Mouse (Mus musculus): ENCODE measurements around the gene Chd3. TPM values are rescaled to one million over a fixed set of nuclear protein-coding genes. Genes with fewer than 3 reads are reported as not detected.

Chd3 gene
- polyA plus RNA-seq, 1 experiment from 2014 or later, result 59.7 TPM

DNA sequence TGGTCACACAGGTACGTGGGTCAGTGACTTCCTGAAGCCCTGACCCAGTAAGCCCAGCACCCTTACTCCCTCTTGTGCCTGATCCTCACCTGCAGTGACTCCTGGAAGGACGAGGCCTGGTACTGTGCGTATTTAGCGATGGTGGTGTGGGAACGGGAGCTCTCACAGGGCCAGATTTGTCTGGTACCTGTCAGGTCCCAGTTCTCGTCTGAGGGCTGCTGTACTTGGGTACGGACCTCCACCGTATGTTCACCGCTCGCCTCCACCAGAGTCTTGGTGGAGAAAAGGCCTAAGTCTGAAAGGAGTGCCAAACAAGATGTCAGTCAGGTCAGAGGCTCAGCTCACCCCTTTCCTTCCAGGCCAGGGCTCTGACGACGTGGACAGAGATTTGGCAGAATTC is 32.8 kb upstream of the Chd3 start:
- no peaks in the 10 kb centered on the region; the same call in 1 of the 2 replicates for H3K27me3 ChIP-seq (ENCODE audit: control insufficient read depth, insufficient read depth, low read length)
- 81% methylated on average over 12 of the region's 12 CpGs for WGBS
- H3K4me3 ChIP-seq (ENCODE audit: low read length), result no peak overlapping the region
- no peak overlapping the region for H3K4me2 ChIP-seq (replicated peaks; ENCODE audit: low read depth, low read length)
- H3K27ac ChIP-seq (ENCODE audit: low read depth, low read length), result no peak overlapping the region
- H3K9me3 ChIP-seq (ENCODE audit: control insufficient read depth, low read length), result no peaks in the 10 kb centered on the region
- peaks cover 74% of the 10 kb centered on the region for H3K36me3 ChIP-seq (ENCODE audit: control insufficient read depth, insufficient read depth, low read length)
- H3K4me1 ChIP-seq (ENCODE audit: control insufficient read depth, insufficient read depth, low read length), result peaks cover 24% of the 10 kb centered on the region; the same call in 1 of the 2 replicates
- ATAC-seq (ENCODE audit: low FRiP score, low TSS enrichment), result no peak
- H3K9ac ChIP-seq (ENCODE audit: low read depth, low read length), result no peak overlapping the region

DNA sequence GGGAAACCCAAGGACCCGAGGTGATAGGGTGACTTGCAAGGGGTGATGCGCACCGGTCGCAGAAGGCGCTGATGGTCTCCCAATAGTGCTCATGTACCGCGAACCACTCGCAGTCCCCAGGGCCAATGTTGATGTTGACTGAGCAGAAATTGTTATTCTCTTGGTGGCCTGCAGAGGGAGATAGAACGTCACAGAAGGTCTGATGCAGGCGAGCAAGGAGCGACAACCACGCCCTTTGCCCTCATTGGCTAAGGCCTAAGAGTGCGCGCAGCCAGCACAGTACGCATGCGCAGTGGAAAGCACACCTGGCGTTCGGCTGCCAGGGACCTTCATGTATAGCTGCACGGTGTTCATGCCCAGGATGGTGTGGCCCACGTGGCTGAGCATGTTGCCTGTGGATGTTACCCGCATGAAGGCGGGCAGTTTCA is 32.0 kb upstream of the Chd3 start:
- Histone ChIP-seq H3K9me3 (ENCODE audit: control insufficient read depth, low read length) (no peaks in the 10 kb centered on the region), H3K36me3 (ENCODE audit: control insufficient read depth, insufficient read depth, low read length) (peaks cover 66% of the 10 kb centered on the region), H3K27me3 (ENCODE audit: control insufficient read depth, insufficient read depth, low read length) (no peaks in the 10 kb centered on the region; the same call in 1 of the 2 replicates), H3K4me1 (ENCODE audit: control insufficient read depth, insufficient read depth, low read length) (peaks cover 31% of the 10 kb centered on the region; the same call in 1 of the 2 replicates), H3K4me3 (ENCODE audit: low read length) (no peak overlapping the region), H3K27ac (ENCODE audit: low read depth, low read length) (no peak overlapping the region), H3K4me2 (replicated peaks; ENCODE audit: low read depth, low read length) (no peak overlapping the region), H3K9ac (ENCODE audit: low read depth, low read length) (no peak overlapping the region)
- peak; percentile 74 for ATAC-seq (ENCODE audit: low FRiP score, low TSS enrichment)
- 21% methylated on average over 22 of the region's 22 CpGs for WGBS

GRCm38 (mm10) chr11:69400083-69400850 is 31.1 kb upstream of the Chd3 start:
- WGBS, result 73% methylated on average over 25 of the region's 25 CpGs
- no peaks in the 10 kb centered on the region for H3K9me3 ChIP-seq (ENCODE audit: control insufficient read depth, low read length)
- peaks cover 31% of the 10 kb centered on the region; the same call in 1 of the 2 replicates for H3K4me1 ChIP-seq (ENCODE audit: control insufficient read depth, insufficient read depth, low read length)
- peak overlapping the region; percentile 26 for H3K4me2 ChIP-seq (replicated peaks; ENCODE audit: low read depth, low read length)
- H3K9ac ChIP-seq (ENCODE audit: low read depth, low read length), result no peak overlapping the region
- ATAC-seq (ENCODE audit: low FRiP score, low TSS enrichment), result no peak
- no peak overlapping the region for H3K27ac ChIP-seq (ENCODE audit: low read depth, low read length)
- H3K27me3 ChIP-seq (ENCODE audit: control insufficient read depth, insufficient read depth, low read length), result no peaks in the 10 kb centered on the region; the same call in 1 of the 2 replicates
- H3K36me3 ChIP-seq (ENCODE audit: control insufficient read depth, insufficient read depth, low read length), result peaks cover 56% of the 10 kb centered on the region
- H3K4me3 ChIP-seq (ENCODE audit: low read length), result no peak overlapping the region

DNA sequence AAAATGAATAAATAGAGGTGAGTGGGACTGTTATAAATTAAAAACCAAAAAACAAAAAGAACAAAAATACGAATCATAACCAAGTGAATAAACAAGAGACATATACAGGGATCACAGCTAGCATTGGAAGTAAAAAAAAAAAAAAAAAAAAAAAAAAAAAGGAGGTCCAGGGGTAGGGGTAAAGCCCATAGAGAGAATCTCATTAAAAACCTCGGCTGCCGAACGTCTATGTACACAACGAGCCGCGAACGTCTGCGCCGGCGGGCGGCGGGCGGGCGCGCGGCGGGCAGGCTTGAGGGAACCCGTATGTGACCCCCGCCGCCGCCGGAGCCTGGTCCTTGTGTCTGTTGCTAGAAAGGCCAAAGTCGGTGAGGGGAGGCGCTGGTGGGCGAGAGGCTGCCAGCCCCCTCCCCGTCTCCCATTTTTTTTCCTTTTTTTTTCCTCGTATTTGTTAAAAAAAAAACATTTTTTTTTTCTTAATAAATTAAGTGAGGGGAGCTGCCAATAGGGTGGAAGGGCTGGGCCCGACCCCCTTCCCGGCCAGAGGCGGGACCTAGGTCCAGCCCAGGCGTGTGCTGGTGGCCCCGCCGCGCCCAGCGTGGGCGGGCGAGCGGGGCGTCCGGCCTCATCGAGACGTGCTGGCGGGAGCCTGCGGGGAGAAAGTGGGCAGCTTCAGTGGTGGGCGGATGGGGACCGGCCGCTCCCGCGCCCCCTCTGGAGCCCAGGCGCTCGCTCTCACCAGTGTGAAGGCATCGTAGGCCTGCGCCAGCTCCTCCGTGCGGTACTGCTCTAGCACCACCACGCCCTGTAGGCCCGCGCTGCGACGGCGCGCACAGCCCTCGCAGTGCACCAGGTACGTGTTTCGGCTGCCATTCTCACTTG is 30.2 kb upstream of the Chd3 start:
- H3K4me3 ChIP-seq (ENCODE audit: low read length), result peak overlapping the region; percentile 10; the same call in 1 of the 2 replicates
- WGBS, result 30% methylated on average over 66 of the region's 66 CpGs
- peak overlapping the region; percentile 37; the same call in 1 of the 2 replicates for H3K27ac ChIP-seq (ENCODE audit: low read depth, low read length)
- H3K4me2 ChIP-seq (replicated peaks; ENCODE audit: low read depth, low read length), result peak overlapping the region; percentile 26
- no peaks in the 10 kb centered on the region for H3K9me3 ChIP-seq (ENCODE audit: control insufficient read depth, low read length)
- H3K4me1 ChIP-seq (ENCODE audit: control insufficient read depth, insufficient read depth, low read length), result peaks cover 31% of the 10 kb centered on the region; the same call in 1 of the 2 replicates
- H3K27me3 ChIP-seq (ENCODE audit: control insufficient read depth, insufficient read depth, low read length), result no peaks in the 10 kb centered on the region; the same call in 1 of the 2 replicates
- peak overlapping the region; percentile 45; the same call in 1 of the 2 replicates for H3K9ac ChIP-seq (ENCODE audit: low read depth, low read length)
- ATAC-seq (ENCODE audit: low FRiP score, low TSS enrichment), result no peak
- H3K36me3 ChIP-seq (ENCODE audit: control insufficient read depth, insufficient read depth, low read length), result peaks cover 48% of the 10 kb centered on the region

DNA sequence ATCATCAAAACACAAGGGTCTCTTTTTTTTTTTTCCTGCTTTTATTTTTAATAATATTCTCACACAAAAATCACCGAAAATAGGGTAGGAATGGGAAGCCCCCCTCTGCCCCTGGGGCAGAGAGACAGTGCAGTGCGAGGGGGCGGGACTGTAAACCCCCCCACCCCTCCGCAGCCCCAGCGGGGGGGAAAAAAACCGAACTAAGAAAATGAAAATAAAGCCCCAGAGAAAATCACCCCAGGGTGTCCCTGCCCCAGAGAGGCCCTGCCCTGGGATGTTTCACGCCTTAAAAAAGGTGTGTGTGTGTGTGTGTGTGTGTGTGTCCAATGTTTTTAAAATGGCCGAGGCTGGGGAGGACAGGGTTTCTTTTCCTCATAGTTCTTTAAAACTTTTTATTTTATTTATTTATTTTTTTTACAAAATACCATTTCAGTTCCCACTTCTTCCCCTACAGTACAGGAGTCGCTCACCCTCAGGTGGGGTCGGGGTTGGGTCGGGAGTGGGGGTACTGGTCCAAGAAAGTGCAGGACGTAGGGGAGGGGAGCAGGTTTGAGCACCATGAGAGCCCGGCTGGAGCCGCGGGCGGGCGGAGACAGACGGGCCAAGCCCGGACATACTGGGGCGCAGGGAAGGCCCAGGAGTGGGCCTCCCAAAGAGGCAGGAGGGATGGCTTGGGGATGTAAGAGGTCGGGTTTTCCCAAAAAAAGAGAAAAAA is 29.4 kb upstream of the Chd3 start:
- Histone ChIP-seq H3K4me1 (ENCODE audit: control insufficient read depth, insufficient read depth, low read length) (peaks cover 35% of the 10 kb centered on the region; the same call in 1 of the 2 replicates), H3K4me2 (replicated peaks; ENCODE audit: low read depth, low read length) (peak overlapping the region; percentile 79)
- WGBS, result 31% methylated on average over 21 of the region's 21 CpGs

DNA sequence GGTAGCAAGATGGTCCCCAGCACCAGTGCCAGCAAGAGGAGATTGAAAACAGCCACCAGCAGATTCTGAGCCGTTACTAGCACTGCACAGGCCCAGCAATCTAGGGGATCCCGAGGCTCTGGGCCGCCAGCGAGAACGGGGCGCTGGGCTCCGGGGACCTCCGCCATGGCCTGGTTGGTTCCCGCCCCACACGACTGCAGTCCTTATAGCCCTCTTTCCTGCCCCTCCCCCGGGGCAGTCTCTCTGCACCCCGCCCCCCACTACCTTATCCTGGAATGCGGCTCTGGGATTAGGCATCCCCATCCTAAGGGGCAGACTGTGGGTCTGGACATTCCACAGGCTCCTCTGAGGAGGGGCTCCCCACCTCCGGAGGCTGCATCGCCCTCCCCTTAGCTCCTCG is 28.9 kb upstream of the Chd3 start, which contains the start of gene Tmem88:
Gene Tmem88 (minus strand): TSS at position 176 of the 400 bp plus-strand sequence.
- peaks cover 35% of the 10 kb centered on the region; the same call in 1 of the 2 replicates for H3K4me1 ChIP-seq (ENCODE audit: control insufficient read depth, insufficient read depth, low read length)
- H3K9ac ChIP-seq (ENCODE audit: low read depth, low read length), result peak within 1 kb of the TSS; percentile 85
- peak within 1 kb of the TSS; percentile 72 for H3K4me3 ChIP-seq (ENCODE audit: low read length)
- no peak for ATAC-seq (ENCODE audit: low FRiP score, low TSS enrichment)
- no peaks in the 10 kb centered on the region for H3K9me3 ChIP-seq (ENCODE audit: control insufficient read depth, low read length)
- WGBS, result 15% methylated on average over 11 of the region's 16 CpGs
- H3K36me3 ChIP-seq (ENCODE audit: control insufficient read depth, insufficient read depth, low read length), result peaks cover 34% of the 10 kb centered on the region
- no peaks in the 10 kb centered on the region; the same call in 1 of the 2 replicates for H3K27me3 ChIP-seq (ENCODE audit: control insufficient read depth, insufficient read depth, low read length)
- H3K4me2 ChIP-seq (replicated peaks; ENCODE audit: low read depth, low read length), result peak within 1 kb of the TSS; percentile 79
- H3K27ac ChIP-seq (ENCODE audit: low read depth, low read length), result peak within 1 kb of the TSS; percentile 37

More for the DNA sequence above, 29.4 kb upstream of the Chd3 start:
- Histone ChIP-seq H3K4me3 (ENCODE audit: low read length) (no peak overlapping the region; the same call in 1 of the 2 replicates), H3K9me3 (ENCODE audit: control insufficient read depth, low read length) (no peaks in the 10 kb centered on the region), H3K36me3 (ENCODE audit: control insufficient read depth, insufficient read depth, low read length) (peaks cover 40% of the 10 kb centered on the region), H3K27me3 (ENCODE audit: control insufficient read depth, insufficient read depth, low read length) (no peaks in the 10 kb centered on the region; the same call in 1 of the 2 replicates), H3K9ac (ENCODE audit: low read depth, low read length) (no peak overlapping the region), H3K27ac (ENCODE audit: low read depth, low read length) (peak overlapping the region; percentile 37; the same call in 1 of the 2 replicates)
- ATAC-seq (ENCODE audit: low FRiP score, low TSS enrichment), result no peak

- H3K4me2 ChIP-seq (replicated peaks; ENCODE audit: low read depth, low read length), result peak overlapping the region; percentile 79
- no peaks in the 10 kb centered on the region; the same call in 1 of the 2 replicates for H3K27me3 ChIP-seq (ENCODE audit: control insufficient read depth, insufficient read depth, low read length)
- peak overlapping the region; percentile 72 for H3K4me3 ChIP-seq (ENCODE audit: low read length)
- H3K4me1 ChIP-seq (ENCODE audit: control insufficient read depth, insufficient read depth, low read length), result peaks cover 35% of the 10 kb centered on the region; the same call in 1 of the 2 replicates
- peak overlapping the region; percentile 85 for H3K9ac ChIP-seq (ENCODE audit: low read depth, low read length)
- peak overlapping the region; percentile 7 for H3K27ac ChIP-seq (ENCODE audit: low read depth, low read length)
- WGBS, result 14% methylated on average over 24 of the region's 24 CpGs
- peaks cover 32% of the 10 kb centered on the region for H3K36me3 ChIP-seq (ENCODE audit: control insufficient read depth, insufficient read depth, low read length)
- ATAC-seq (ENCODE audit: low FRiP score, low TSS enrichment), result no peak
- H3K9me3 ChIP-seq (ENCODE audit: control insufficient read depth, low read length), result no peaks in the 10 kb centered on the region
Observed at GRCm38 (mm10) chr11:69397581-69398057, 28.4 kb upstream of the Chd3 start.

DNA sequence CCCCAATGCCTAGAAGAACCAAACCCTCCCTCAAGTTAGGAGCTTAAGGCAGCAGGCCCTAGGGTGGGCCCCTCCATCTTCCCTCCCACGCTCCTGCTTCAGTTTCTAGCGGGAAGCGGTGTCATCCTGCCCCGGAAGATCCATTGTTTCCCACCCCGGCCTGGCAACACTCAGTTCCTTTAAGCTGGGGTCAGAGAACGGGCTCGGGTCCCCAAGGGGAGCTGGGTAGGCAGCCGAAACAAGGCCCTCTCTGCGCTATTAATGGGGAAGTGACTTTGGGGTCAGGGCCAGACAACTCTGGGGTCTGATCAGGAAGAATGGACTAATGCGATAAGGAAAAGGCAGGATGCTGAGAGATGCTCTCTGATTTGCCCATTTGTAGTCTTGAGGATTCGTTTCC is 27.6 kb upstream of the Chd3 start:
- Histone ChIP-seq H3K9ac (ENCODE audit: low read depth, low read length) (peak overlapping the region; percentile 85), H3K27ac (ENCODE audit: low read depth, low read length) (peak overlapping the region; percentile 96; the same call in 1 of the 2 replicates), H3K4me2 (replicated peaks; ENCODE audit: low read depth, low read length) (peak overlapping the region; percentile 79), H3K4me1 (ENCODE audit: control insufficient read depth, insufficient read depth, low read length) (peaks cover 35% of the 10 kb centered on the region; the same call in 1 of the 2 replicates), H3K9me3 (ENCODE audit: control insufficient read depth, low read length) (no peaks in the 10 kb centered on the region), H3K27me3 (ENCODE audit: control insufficient read depth, insufficient read depth, low read length) (no peaks in the 10 kb centered on the region; the same call in 1 of the 2 replicates), H3K4me3 (ENCODE audit: low read length) (peak overlapping the region; percentile 72), H3K36me3 (ENCODE audit: control insufficient read depth, insufficient read depth, low read length) (peaks cover 28% of the 10 kb centered on the region)
- WGBS, result 28% methylated on average over 11 of the region's 11 CpGs
- ATAC-seq (ENCODE audit: low FRiP score, low TSS enrichment), result no peak

Measured in kidney, embryonic 14.5 days (tissue).